Mouse (Mus musculus) heart, embryonic 13.5 days (tissue): ENCODE measurements around the gene Epb41. TPM values are rescaled to one million over a fixed set of nuclear protein-coding genes. Genes with fewer than 3 reads are reported as not detected.

Experiments used
- ATAC-seq: fragments of 200-750 bp; cut with Nextera tagmentation; 2 replicates; pipeline ENCODE4 v1.8.0; 2017; ENCODE audit warnings: moderate TSS enrichment; ENCODE audit not compliant: insufficient number of reproducible peaks, low FRiP score, low TSS enrichment; ENCODE audit errors: extremely low read depth
- H3K27ac ChIP-seq: fragments of 300-500 bp; sonication (generic); replicated peaks from 2 replicates; pipeline ENCODE4 v1.5.1; 2015; ENCODE audit warnings: moderate library complexity, mild to moderate bottlenecking, inconsistent platforms
- H3K27me3 ChIP-seq: fragments of 300-500 bp; sonication (generic); replicated peaks from 2 replicates; pipeline ENCODE4 v1.6.1; 2015; ENCODE audit warnings: mild to moderate bottlenecking, inconsistent platforms
- H3K36me3 ChIP-seq: fragments of 300-500 bp; sonication (generic); 2 replicates; pipeline ENCODE4 v1.6.1; 2015; ENCODE audit warnings: mild to moderate bottlenecking, inconsistent platforms
- H3K4me1 ChIP-seq: fragments of 300-500 bp; sonication (generic); 2 replicates; pipeline ENCODE4 v1.6.1; 2015; ENCODE audit warnings: inconsistent platforms
- H3K4me2 ChIP-seq: fragments of 300-500 bp; sonication (generic); 2 replicates; pipeline ENCODE4 v1.6.1; 2015; ENCODE audit warnings: inconsistent platforms, mild to moderate bottlenecking, moderate library complexity
- H3K4me3 ChIP-seq: fragments of 300-500 bp; sonication (generic); 2 replicates; pipeline ENCODE4 v1.5.1; 2015; ENCODE audit warnings: moderate library complexity, mild to moderate bottlenecking, inconsistent platforms
- H3K9ac ChIP-seq: fragments of 300-500 bp; sonication (generic); 2 replicates; pipeline ENCODE4 v1.6.1; 2015; ENCODE audit warnings: inconsistent platforms, mild to moderate bottlenecking, moderate library complexity
- H3K9me3 ChIP-seq: fragments of 300-500 bp; sonication (generic); 2 replicates; pipeline ENCODE4 v1.6.1; 2016; ENCODE audit warnings: inconsistent platforms
- WGBS: fragments of 180-500 bp; shearing (Covaris S2); methylation state at CpG from one replicate; pipeline ENCODE4 v1.1.7; 2015; ENCODE audit warnings: mixed read lengths; 5-methylcytosine and 5-hydroxymethylcytosine counted together
- polyA plus RNA-seq: library from polyadenylated mRNA; unstranded; fragments of >200 nt; fragmentation: Nextera tagmentation; extraction: Ambion mirVana; gene quantifications from 2 replicates; pipeline ENCODE4 v1.2.1, GENCODE M21; 2015

Gene Epb41
- polyA plus RNA-seq, 1 experiment from 2014 or later = 76.5 TPM

GRCm38 (mm10) chr4:131949903-131950302, 125.2 kb downstream of the Epb41 start:
- 47% methylated on average over 5 of the region's 5 CpGs for WGBS

GRCm38 (mm10) chr4:131947848-131948247, 127.3 kb downstream of the Epb41 start:
- no peak overlapping the region for H3K27ac ChIP-seq
- ATAC-seq = no peak
- no peak overlapping the region for H3K4me2 ChIP-seq
- H3K27me3 ChIP-seq = no peaks in the 10 kb centered on the region
- peaks cover 38% of the 10 kb centered on the region for H3K36me3 ChIP-seq
- 92% methylated on average over 11 of the region's 11 CpGs for WGBS
- no peak overlapping the region for H3K4me3 ChIP-seq
- peaks cover 24% of the 10 kb centered on the region for H3K4me1 ChIP-seq
- H3K9ac ChIP-seq = no peak overlapping the region
- no peaks in the 10 kb centered on the region for H3K9me3 ChIP-seq

More at GRCm38 (mm10) chr4:131949903-131950302, 125.2 kb downstream of the Epb41 start:
- Histone ChIP-seq H3K4me1 (peaks cover 24% of the 10 kb centered on the region), H3K4me3 (no peak overlapping the region), H3K27me3 (no peaks in the 10 kb centered on the region), H3K27ac (no peak overlapping the region), H3K9ac (no peak overlapping the region), H3K9me3 (no peaks in the 10 kb centered on the region), H3K4me2 (no peak overlapping the region), H3K36me3 (peaks cover 50% of the 10 kb centered on the region)
- no peak for ATAC-seq

GRCm38 (mm10) chr4:131940846-131941245, 134.3 kb downstream of the Epb41 start:
- peaks cover 28% of the 10 kb centered on the region for H3K36me3 ChIP-seq
- 96% methylated on average over 4 of the region's 4 CpGs for WGBS
- no peak overlapping the region for H3K9ac ChIP-seq
- H3K4me3 ChIP-seq = no peak overlapping the region
- no peak overlapping the region for H3K27ac ChIP-seq
- H3K4me1 ChIP-seq = peaks cover 16% of the 10 kb centered on the region
- no peaks in the 10 kb centered on the region for H3K9me3 ChIP-seq
- no peaks in the 10 kb centered on the region for H3K27me3 ChIP-seq
- no peak overlapping the region for H3K4me2 ChIP-seq
- ATAC-seq = no peak

DNA sequence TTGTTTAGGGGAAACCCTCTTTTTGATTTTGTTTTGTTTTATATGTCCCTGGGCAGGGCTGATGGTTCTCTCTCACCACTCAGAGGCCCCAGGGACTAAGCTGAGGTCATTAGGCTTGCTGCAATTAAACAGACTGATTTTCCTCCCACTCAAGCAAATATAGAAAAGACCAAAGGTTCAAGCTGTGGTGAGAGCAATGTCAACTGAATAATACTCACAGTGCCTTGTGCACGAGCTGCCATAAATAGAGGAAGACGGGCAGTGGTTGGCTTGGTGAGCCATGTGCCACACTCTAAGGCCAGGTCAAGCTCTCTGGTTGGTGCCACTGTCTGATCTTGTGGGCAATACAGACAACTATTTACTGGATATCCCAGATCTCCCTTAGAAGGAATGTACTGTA, 135.7 kb downstream of the Epb41 start:
- ATAC-seq = no peak
- Histone ChIP-seq H3K9ac (no peak overlapping the region), H3K4me1 (peaks cover 11% of the 10 kb centered on the region), H3K27me3 (no peaks in the 10 kb centered on the region), H3K4me3 (no peak overlapping the region), H3K9me3 (no peaks in the 10 kb centered on the region), H3K36me3 (peaks cover 37% of the 10 kb centered on the region), H3K27ac (no peak overlapping the region), H3K4me2 (no peak overlapping the region)
- 72% methylated on average over 2 of the region's 2 CpGs for WGBS

- H3K9ac ChIP-seq = no peak overlapping the region
- no peak overlapping the region; the same call in 1 of the 2 replicates for H3K27ac ChIP-seq
- peaks cover 45% of the 10 kb centered on the region for H3K4me1 ChIP-seq
- H3K27me3 ChIP-seq = no peaks in the 10 kb centered on the region
- H3K4me2 ChIP-seq = no peak overlapping the region
- no peak overlapping the region for H3K4me3 ChIP-seq
- H3K36me3 ChIP-seq = peaks cover 88% of the 10 kb centered on the region
- 74% methylated on average over 6 of the region's 6 CpGs for WGBS
- no peaks in the 10 kb centered on the region for H3K9me3 ChIP-seq
- ATAC-seq = no peak
Measured at GRCm38 (mm10) chr4:131929146-131929545, 146.0 kb downstream of the Epb41 start.

DNA sequence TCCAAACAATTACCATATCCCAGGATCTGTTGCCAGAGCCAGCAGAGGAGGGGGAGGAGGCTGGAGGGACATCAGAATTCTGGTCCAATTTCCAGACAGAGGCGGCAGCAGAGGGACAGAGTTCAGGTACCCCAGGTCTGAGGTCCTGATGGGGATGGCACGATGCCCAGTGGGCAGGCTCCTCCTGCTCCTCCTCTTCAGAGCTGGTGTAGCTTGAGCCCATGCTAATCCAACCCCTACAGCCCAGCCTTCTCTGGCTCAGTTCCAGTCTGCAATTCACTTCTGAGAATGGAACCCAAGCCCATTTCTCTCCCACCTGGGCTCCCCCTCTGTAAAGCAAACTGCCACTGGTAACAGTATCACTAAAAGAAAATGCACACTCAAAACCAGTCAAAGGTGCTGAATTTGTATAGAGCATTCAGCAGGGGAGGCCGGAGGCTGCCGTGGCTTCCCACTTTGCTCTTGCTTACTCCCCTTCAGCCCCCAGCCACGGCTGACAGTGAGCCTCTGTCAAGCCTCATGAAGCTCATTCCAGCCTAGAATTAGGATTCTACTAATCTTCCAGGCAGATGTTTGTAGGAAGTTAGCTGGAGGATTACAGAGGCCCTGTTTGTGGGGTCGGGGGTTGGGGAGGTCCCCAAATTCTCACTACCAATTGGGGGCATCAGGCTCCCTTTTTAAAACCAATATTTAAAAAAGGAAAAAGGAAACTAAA, 150.9 kb downstream of the Epb41 start:
- Histone ChIP-seq H3K36me3 (peaks cover 59% of the 10 kb centered on the region), H3K4me2 (peak overlapping the region; percentile 11; the same call in 1 of the 2 replicates), H3K27me3 (peaks cover 11% of the 10 kb centered on the region), H3K4me1 (peaks cover 89% of the 10 kb centered on the region), H3K4me3 (no peak overlapping the region), H3K9ac (peak overlapping the region; percentile 52), H3K9me3 (no peaks in the 10 kb centered on the region), H3K27ac (peak overlapping the region; percentile 58; the same call in 1 of the 2 replicates)
- WGBS = 52% methylated on average over 6 of the region's 6 CpGs
- ATAC-seq = no peak

DNA sequence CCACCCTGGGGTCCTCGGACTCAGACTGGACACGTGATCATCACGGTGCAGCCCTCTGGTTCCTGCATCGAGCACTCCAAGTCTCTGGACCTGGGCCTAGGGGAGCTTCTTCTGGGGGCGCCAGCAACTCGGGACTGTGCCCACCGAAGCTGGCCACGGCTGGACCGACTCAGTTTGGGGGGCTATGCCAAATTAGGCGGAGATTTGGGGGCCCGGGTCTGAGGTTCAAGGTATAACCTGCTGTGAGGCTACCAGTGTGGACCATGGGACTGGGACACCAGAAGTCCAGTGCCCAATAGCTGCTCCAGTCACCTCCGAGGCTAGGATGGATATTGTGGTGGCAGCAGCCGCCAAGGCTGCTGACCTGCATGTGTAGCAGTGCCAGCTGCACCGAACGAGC, 152.7 kb downstream of the Epb41 start:
- peaks cover 41% of the 10 kb centered on the region for H3K36me3 ChIP-seq
- peak overlapping the region; percentile 89 for H3K9ac ChIP-seq
- no peak for ATAC-seq
- no peak overlapping the region for H3K27ac ChIP-seq
- no peaks in the 10 kb centered on the region for H3K9me3 ChIP-seq
- H3K4me2 ChIP-seq = peak overlapping the region; percentile 87
- WGBS = 61% methylated on average over 15 of the region's 15 CpGs
- H3K27me3 ChIP-seq = peaks cover 11% of the 10 kb centered on the region
- H3K4me1 ChIP-seq = peaks cover 94% of the 10 kb centered on the region
- H3K4me3 ChIP-seq = peak overlapping the region; percentile 82

GRCm38 (mm10) chr4:131921461-131922346, 153.4 kb downstream of the Epb41 start, which contains the start of gene Tmem200b:
TSS of gene Tmem200b (plus strand) at chr4:131921771.
- Histone ChIP-seq H3K36me3 (peaks cover 41% of the 10 kb centered on the region), H3K27ac (peak within 1 kb of the TSS; percentile 91), H3K4me3 (peak within 1 kb of the TSS; percentile 82), H3K4me1 (peaks cover 94% of the 10 kb centered on the region), H3K9ac (peak within 1 kb of the TSS; percentile 89), H3K9me3 (no peaks in the 10 kb centered on the region), H3K27me3 (peaks cover 18% of the 10 kb centered on the region), H3K4me2 (peak within 1 kb of the TSS; percentile 87)
- ATAC-seq = no peak
- WGBS = 1% methylated on average over 108 of the region's 130 CpGs

DNA sequence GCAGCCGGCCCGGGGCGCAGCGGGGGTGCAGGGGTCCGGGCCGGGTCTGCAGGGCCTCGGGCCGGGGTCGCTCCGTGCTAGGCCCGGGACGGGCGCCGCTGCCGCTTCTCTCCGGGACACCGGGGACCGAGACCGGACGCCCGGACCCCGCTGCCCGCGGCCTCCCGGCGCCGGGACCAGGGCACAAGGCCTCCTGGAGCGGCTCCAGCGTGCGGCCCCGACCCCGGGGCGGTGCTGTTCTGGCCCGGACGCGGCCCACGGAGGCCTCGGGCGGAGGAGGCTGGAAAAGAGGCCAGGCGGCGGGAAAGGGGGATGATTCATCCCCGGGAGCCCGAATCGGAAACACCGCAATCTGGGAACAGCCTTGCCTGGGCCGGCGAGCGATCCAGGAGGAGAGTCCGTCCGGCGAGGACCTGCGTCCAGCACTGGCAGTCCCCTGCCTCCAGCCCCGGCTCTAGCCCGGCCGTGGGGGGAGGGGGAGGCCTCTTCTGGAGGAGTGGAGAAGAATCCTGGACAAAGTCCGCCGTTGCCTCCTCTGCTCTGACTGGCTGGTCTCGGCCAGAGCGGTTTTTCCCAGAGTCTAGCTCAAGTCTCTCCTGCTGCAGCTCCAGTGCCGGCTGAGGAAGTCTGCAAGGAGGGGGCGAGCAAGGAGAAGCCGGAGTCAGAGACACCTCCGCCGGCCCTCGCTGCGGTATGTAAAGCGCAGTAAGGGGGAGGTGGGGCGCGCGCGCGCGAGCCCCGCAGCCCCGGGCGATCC, 154.3 kb downstream of the Epb41 start:
- Histone ChIP-seq H3K27ac (peak overlapping the region; percentile 91), H3K4me2 (peak overlapping the region; percentile 87), H3K4me1 (peaks cover 94% of the 10 kb centered on the region), H3K36me3 (peaks cover 35% of the 10 kb centered on the region), H3K4me3 (peak overlapping the region; percentile 82), H3K9me3 (no peaks in the 10 kb centered on the region), H3K27me3 (peaks cover 27% of the 10 kb centered on the region), H3K9ac (peak overlapping the region; percentile 89)
- 1% methylated on average over 76 of the region's 76 CpGs for WGBS
- ATAC-seq = no peak

GRCm38 (mm10) chr4:131920141-131920594, 155.0 kb downstream of the Epb41 start:
- H3K27ac ChIP-seq = peak overlapping the region; percentile 91
- peak overlapping the region; percentile 82 for H3K4me3 ChIP-seq
- H3K36me3 ChIP-seq = peaks cover 29% of the 10 kb centered on the region
- H3K9ac ChIP-seq = peak overlapping the region; percentile 89
- peak; percentile 10; the same call in 1 of the 2 replicates for ATAC-seq
- peak overlapping the region; percentile 87 for H3K4me2 ChIP-seq
- peaks cover 32% of the 10 kb centered on the region for H3K27me3 ChIP-seq
- H3K9me3 ChIP-seq = no peaks in the 10 kb centered on the region
- peaks cover 94% of the 10 kb centered on the region for H3K4me1 ChIP-seq
- under 1% methylated on average over 49 of the region's 51 CpGs for WGBS
